Mouse (Mus musculus) stomach, postnatal 0 days (tissue): ENCODE data around the gene Creg1. TPM values are rescaled to one million over a fixed set of nuclear protein-coding genes. Genes with fewer than 3 reads are reported as not detected.

Experiments used
- ATAC-seq: fragments of 200-750 bp; cut with Nextera tagmentation; 2 replicates; pipeline ENCODE4 v1.8.0; 2017; ENCODE audit not compliant: low FRiP score, low TSS enrichment
- DNase-seq: peaks from one replicate; pipeline ENCODE4 v3.0.0-alpha.2; 2016; ENCODE audit warnings: low spot score
- H3K27ac ChIP-seq: fragments of 300-500 bp; sonication (generic); replicated peaks from 2 replicates; pipeline ENCODE4 v1.5.1; 2014; ENCODE audit warnings: mild to moderate bottlenecking, control low read depth
- H3K27me3 ChIP-seq: fragments of 300-500 bp; sonication (generic); 2 replicates; pipeline ENCODE4 v1.6.1; 2014; ENCODE audit warnings: low read length; ENCODE audit not compliant: control insufficient read depth, insufficient read depth
- H3K36me3 ChIP-seq: fragments of 300-500 bp; sonication (generic); 2 replicates; pipeline ENCODE4 v1.6.1; 2014; ENCODE audit warnings: low read length, mixed read lengths; ENCODE audit not compliant: control insufficient read depth, insufficient read depth
- H3K4me1 ChIP-seq: fragments of 300-500 bp; sonication (generic); replicated peaks from 2 replicates; pipeline ENCODE4 v1.6.1; 2014; ENCODE audit warnings: antibody characterized with exemption; ENCODE audit not compliant: control insufficient read depth, insufficient read depth
- H3K4me2 ChIP-seq: fragments of 300-500 bp; sonication (generic); replicated peaks from 2 replicates; pipeline ENCODE4 v1.6.1; 2014; ENCODE audit warnings: low read depth, mild to moderate bottlenecking, control low read depth, moderate library complexity
- H3K4me3 ChIP-seq: fragments of 300-500 bp; sonication (generic); 2 replicates; pipeline ENCODE4 v1.5.1; 2014; ENCODE audit warnings: low read depth, low read length, control low read depth
- H3K9ac ChIP-seq: fragments of 300-500 bp; sonication (generic); 2 replicates; pipeline ENCODE4 v1.6.1; 2014; ENCODE audit warnings: mild to moderate bottlenecking, low read length, control low read depth, mixed read lengths
- H3K9me3 ChIP-seq: fragments of 300-500 bp; sonication (generic); 2 replicates; pipeline ENCODE4 v1.6.1; 2016; ENCODE audit warnings: low read length; ENCODE audit not compliant: control insufficient read depth
- CTCF ChIP-seq: IDR thresholded peaks from 2 replicates; pipeline ENCODE4 v1.5.1; 2016; ENCODE audit warnings: antibody characterized with exemption, low read depth, mild to moderate bottlenecking, moderate library complexity
- EP300 ChIP-seq: optimal IDR thresholded peaks from 2 replicates; pipeline ENCODE3; 2016; ENCODE audit warnings: antibody characterized with exemption
- WGBS: fragments of 180-500 bp; shearing (Covaris S2); extraction: QIAGEN DNeasy Blood & Tissue Kit; methylation state at CpG from one replicate; pipeline ENCODE4 v1.1.7; 2014; 5-methylcytosine and 5-hydroxymethylcytosine counted together
- polyA plus RNA-seq: library from polyadenylated mRNA; unstranded; fragments of >200 nt; fragmentation: Nextera tagmentation; extraction: Ambion mirVana; gene quantifications from 2 replicates; pipeline ENCODE4 v1.2.1, GENCODE M21; 2015

Creg1 gene
- polyA plus RNA-seq, 1 experiment from 2014 or later: 139 TPM

GRCm38 (mm10) chr1:165738985-165739384, 24.6 kb upstream of the Creg1 start:
- Histone ChIP-seq H3K9me3 (no peaks in the 10 kb centered on the region), H3K4me2 (no peak overlapping the region), H3K4me3 (no peak overlapping the region), H3K27me3 (no peaks in the 10 kb centered on the region), H3K9ac (no peak overlapping the region), H3K4me1 (no peaks in the 10 kb centered on the region), H3K27ac (no peak overlapping the region), H3K36me3 (no peaks in the 10 kb centered on the region)
- ATAC-seq (no peak), DNase-seq (no peak)
- TF ChIP-seq EP300 (no peak), CTCF (no peak)
- WGBS: 88% methylated on average over 1 of the region's 1 CpGs

- DNase-seq (peak; percentile 7), ATAC-seq (no peak)
- no peak overlapping the region for H3K27ac ChIP-seq
- H3K9me3 ChIP-seq: no peaks in the 10 kb centered on the region
- H3K4me3 ChIP-seq: no peak overlapping the region
- no peaks in the 10 kb centered on the region for H3K27me3 ChIP-seq
- no peak for TF ChIP-seq CTCF
- TF ChIP-seq EP300: no peak
- H3K9ac ChIP-seq: no peak overlapping the region
- H3K4me2 ChIP-seq: no peak overlapping the region
- no peaks in the 10 kb centered on the region for H3K36me3 ChIP-seq
- no peaks in the 10 kb centered on the region for H3K4me1 ChIP-seq
- 63% methylated on average over 8 of the region's 8 CpGs for WGBS
These were observed 21.6 kb upstream of the Creg1 start for GRCm38 (mm10) chr1:165741989-165742388.

GRCm38 (mm10) chr1:165748053-165748452, 15.5 kb upstream of the Creg1 start:
- Histone ChIP-seq H3K36me3 (no peaks in the 10 kb centered on the region), H3K4me3 (no peak overlapping the region), H3K9ac (no peak overlapping the region), H3K4me1 (no peaks in the 10 kb centered on the region), H3K27me3 (no peaks in the 10 kb centered on the region), H3K27ac (no peak overlapping the region), H3K4me2 (no peak overlapping the region), H3K9me3 (no peaks in the 10 kb centered on the region)
- TF ChIP-seq EP300: no peak
- TF ChIP-seq CTCF: no peak
- WGBS: 22% methylated on average over 11 of the region's 11 CpGs
- peak; percentile 81 for ATAC-seq
- DNase-seq: peak; percentile 34

- Histone ChIP-seq H3K4me3 (no peak overlapping the region), H3K9me3 (no peaks in the 10 kb centered on the region), H3K9ac (no peak overlapping the region), H3K4me2 (no peak overlapping the region), H3K36me3 (no peaks in the 10 kb centered on the region), H3K4me1 (no peaks in the 10 kb centered on the region), H3K27me3 (no peaks in the 10 kb centered on the region), H3K27ac (no peak overlapping the region)
- TF ChIP-seq EP300 (no peak), CTCF (no peak)
- DNase-seq (no peak), ATAC-seq (no peak)
These were observed 12.4 kb upstream of the Creg1 start for GRCm38 (mm10) chr1:165751142-165751541.

GRCm38 (mm10) chr1:165751838-165752237, 11.7 kb upstream of the Creg1 start:
- Histone ChIP-seq H3K4me3 (no peak overlapping the region), H3K4me1 (no peaks in the 10 kb centered on the region), H3K9ac (no peak overlapping the region), H3K36me3 (no peaks in the 10 kb centered on the region), H3K4me2 (no peak overlapping the region), H3K27ac (no peak overlapping the region), H3K27me3 (no peaks in the 10 kb centered on the region), H3K9me3 (no peaks in the 10 kb centered on the region)
- WGBS: 63% methylated on average over 5 of the region's 5 CpGs
- TF ChIP-seq CTCF (no peak), EP300 (no peak)
- DNase-seq (no peak), ATAC-seq (peak; percentile 67)

- 85% methylated on average over 6 of the region's 6 CpGs for WGBS
- no peaks in the 10 kb centered on the region for H3K4me1 ChIP-seq
- no peak overlapping the region for H3K27ac ChIP-seq
- H3K36me3 ChIP-seq: no peaks in the 10 kb centered on the region
- H3K9ac ChIP-seq: no peak overlapping the region
- H3K9me3 ChIP-seq: no peaks in the 10 kb centered on the region
- DNase-seq (no peak), ATAC-seq (no peak)
- no peak overlapping the region for H3K4me3 ChIP-seq
- TF ChIP-seq CTCF: no peak
- TF ChIP-seq EP300: no peak
- no peak overlapping the region for H3K4me2 ChIP-seq
- H3K27me3 ChIP-seq: no peaks in the 10 kb centered on the region
These were observed 9.3 kb upstream of the Creg1 start for GRCm38 (mm10) chr1:165754205-165754604.
